Mouse (Mus musculus) C2C12 (cell line): Measurements from ENCODE around the gene Cul5. TPM values are rescaled to one million over a fixed set of nuclear protein-coding genes. Genes with fewer than 3 reads are reported as not detected.

Experiments used
- H3K27me3 ChIP-seq: one replicate; pipeline ENCODE4 v1.6.1; 2011; ENCODE audit not compliant: control insufficient read depth, insufficient read depth, insufficient read length
- H3K36me3 ChIP-seq: one replicate; pipeline ENCODE4 v1.6.1; 2011; ENCODE audit not compliant: control insufficient read depth, insufficient read depth
- H3K4me3 ChIP-seq: one replicate; pipeline ENCODE4 v1.5.1; 2011; ENCODE audit warnings: mild to moderate bottlenecking, control low read depth; ENCODE audit not compliant: poor library complexity, insufficient read depth, severe bottlenecking
- H3K79me2 ChIP-seq: one replicate; pipeline ENCODE4 v1.6.1; 2011; ENCODE audit not compliant: control insufficient read depth, insufficient read depth
- H3K79me3 ChIP-seq: one replicate; pipeline ENCODE4 v1.6.1; 2011; ENCODE audit warnings: low read depth, control low read depth
- H3ac ChIP-seq: one replicate; pipeline ENCODE3; 2011; ENCODE audit warnings: low read depth; ENCODE audit not compliant: control insufficient read depth, insufficient read length
- CEBPB ChIP-seq: IDR thresholded peaks from one replicate; pipeline ENCODE4 v1.6.1; 2011; ENCODE audit warnings: low read depth, mild to moderate bottlenecking, control low read depth, moderate library complexity
- CTCF ChIP-seq: IDR thresholded peaks from one replicate; pipeline ENCODE4 v1.5.1; 2011; ENCODE audit not compliant: control insufficient read depth, insufficient read depth, insufficient read length
- FOSL1 ChIP-seq: IDR thresholded peaks from one replicate; pipeline ENCODE4 v1.8.0; 2011; ENCODE audit warnings: mild to moderate bottlenecking, low read length; ENCODE audit not compliant: poor library complexity, insufficient read depth, severe bottlenecking
- MAX ChIP-seq: IDR thresholded peaks from one replicate; pipeline ENCODE4 v1.6.1; 2011; ENCODE audit warnings: mild to moderate bottlenecking, control low read depth
- MYOD1 ChIP-seq: IDR thresholded peaks from one replicate; pipeline ENCODE4 v1.6.1; 2011; ENCODE audit warnings: low read depth; ENCODE audit not compliant: control insufficient read depth, insufficient read length
- MYOG ChIP-seq: IDR thresholded peaks from one replicate; pipeline ENCODE4 v1.6.1; 2011; ENCODE audit not compliant: control insufficient read depth, insufficient read length; ENCODE audit errors: extremely low read depth
- USF1 ChIP-seq: IDR thresholded peaks from one replicate; pipeline ENCODE4 v1.6.1; 2011; ENCODE audit warnings: low read depth, mild to moderate bottlenecking, control low read depth, moderate library complexity
- polyA plus RNA-seq: library from polyadenylated mRNA; unstranded; fragments of >200 nt; fragmentation: generic; extraction: Trizol; gene quantifications from one replicate; pipeline ENCODE4 v1.2.1, GENCODE M21; 2012; ENCODE audit warnings: missing spikeins

Cul5 gene
- polyA plus RNA-seq, 1 experiment = 7.2 TPM

DNA sequence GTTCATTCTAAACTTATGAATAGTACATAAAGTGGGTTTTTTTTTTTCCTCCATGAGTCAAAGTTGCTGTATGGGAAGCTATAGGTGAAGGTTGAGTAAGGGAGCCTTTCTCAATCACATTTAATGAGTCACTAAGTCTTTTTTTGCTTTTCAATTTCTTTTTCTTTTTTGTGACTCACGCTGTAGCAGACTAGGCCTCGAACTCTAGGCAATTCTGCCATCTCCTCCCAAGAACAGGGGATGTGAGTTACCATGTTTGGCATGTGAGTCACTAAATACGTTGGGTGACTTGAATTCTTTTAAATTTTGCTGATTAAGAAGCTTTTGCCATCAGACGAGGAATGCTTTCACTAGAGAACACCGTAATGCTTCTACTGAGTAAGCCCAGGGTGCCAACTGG, 26.0 kb upstream of the Cul5 start:
- Histone ChIP-seq H3K27me3 (no peaks in the 10 kb centered on the region), H3K79me3 (no peaks in the 10 kb centered on the region), H3ac (no peak overlapping the region), H3K4me3 (no peak overlapping the region), H3K36me3 (no peaks in the 10 kb centered on the region), H3K79me2 (no peaks in the 10 kb centered on the region)
- TF ChIP-seq CEBPB = no peak
- TF ChIP-seq MAX = no peak
- no peak for TF ChIP-seq MYOG
- TF ChIP-seq FOSL1 = no peak
- TF ChIP-seq MYOD1 = no peak
- no peak for TF ChIP-seq USF1
- TF ChIP-seq CTCF = no peak

DNA sequence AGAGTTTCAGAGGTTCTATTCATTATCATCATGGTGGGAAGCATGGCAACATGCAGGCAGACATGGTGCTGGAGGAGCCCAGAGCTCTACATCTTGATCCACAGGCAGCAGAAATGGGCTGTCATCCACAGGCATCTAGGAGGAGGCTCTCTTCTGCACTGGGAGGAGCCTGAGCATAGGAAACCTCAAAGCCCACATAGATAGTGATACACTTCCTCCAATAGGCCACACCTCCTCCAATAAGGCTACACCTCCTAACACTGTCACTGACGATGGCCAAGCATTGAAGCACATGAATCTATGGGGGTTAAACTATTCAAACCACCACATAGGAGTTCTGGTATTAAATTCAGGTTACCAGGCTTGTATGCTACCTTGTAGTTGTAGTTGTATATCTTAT, 23.9 kb upstream of the Cul5 start:
- no peaks in the 10 kb centered on the region for H3K27me3 ChIP-seq
- no peaks in the 10 kb centered on the region for H3K79me3 ChIP-seq
- TF ChIP-seq MYOG (no peak), CEBPB (no peak), FOSL1 (no peak), MYOD1 (no peak), MAX (no peak)
- no peak overlapping the region for H3K4me3 ChIP-seq
- H3K36me3 ChIP-seq = no peaks in the 10 kb centered on the region
- no peak overlapping the region for H3ac ChIP-seq
- no peaks in the 10 kb centered on the region for H3K79me2 ChIP-seq

DNA sequence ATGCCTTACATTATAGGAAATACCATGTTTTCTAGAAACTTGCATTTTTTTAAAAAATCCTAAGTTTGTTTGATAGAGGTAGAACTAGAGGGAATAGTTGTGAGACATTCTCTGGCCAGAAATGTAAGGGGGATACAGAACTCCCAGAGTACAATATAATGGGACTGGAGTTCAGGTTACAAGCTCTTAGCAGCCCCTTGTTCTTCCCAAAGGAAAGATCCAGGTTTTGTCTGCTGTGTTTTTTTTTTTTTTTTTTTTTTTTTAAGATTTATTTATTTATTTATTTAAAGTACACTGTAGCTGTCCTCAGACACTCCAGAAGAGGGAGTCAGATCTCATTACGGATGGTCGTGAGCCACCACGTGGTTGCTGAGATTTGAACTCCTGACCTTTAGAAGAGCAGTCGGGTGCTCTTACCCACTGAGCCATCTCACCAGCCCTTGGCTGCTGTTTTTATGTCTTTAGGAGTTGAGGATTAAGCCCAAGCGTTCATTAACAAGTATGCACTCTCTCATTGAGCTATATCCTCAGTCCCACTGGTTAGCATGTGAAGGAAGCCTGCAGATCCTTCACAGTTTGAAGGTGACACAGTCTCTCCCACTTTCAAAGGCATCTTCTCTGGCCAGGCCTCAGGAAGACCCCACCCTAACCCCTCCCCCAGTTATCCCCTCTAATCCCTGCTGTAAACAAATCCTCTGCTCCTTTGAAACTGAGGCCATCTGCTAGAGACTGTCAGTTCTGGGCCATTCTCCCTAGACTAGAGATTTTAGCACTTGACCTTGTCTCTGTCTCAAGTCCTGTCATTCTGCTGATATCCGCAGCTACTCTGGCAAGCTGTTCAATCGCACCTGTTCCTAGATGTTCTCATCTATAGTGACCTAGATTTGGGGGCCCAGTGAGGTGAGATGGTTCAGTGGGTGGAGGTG, 22.2 kb upstream of the Cul5 start:
- TF ChIP-seq CEBPB (no peak), MAX (no peak)
- Histone ChIP-seq H3ac (no peak overlapping the region), H3K36me3 (no peaks in the 10 kb centered on the region), H3K27me3 (peaks cover 3% of the 10 kb centered on the region), H3K4me3 (no peak overlapping the region), H3K79me2 (no peaks in the 10 kb centered on the region), H3K79me3 (no peaks in the 10 kb centered on the region)

DNA sequence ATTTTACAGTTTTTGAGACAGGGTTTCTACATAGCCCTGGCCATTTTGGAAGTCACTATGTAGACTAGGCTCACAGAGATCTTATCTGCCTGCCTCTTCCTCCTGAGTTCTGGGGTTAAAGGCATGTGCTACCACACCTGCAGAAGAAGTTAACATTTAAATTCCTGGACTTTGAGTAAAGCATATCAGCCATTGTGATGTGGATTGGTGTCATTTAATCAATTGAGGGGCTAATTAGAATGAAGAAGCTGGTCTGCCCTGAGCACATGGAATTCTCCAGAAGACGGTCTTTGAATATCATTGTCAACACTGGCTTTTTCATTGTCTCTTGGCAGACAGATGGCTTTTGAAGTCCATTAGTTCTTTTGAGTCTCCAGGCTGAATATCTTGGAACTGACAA, 11.0 kb upstream of the Cul5 start:
- H3K36me3 ChIP-seq = no peaks in the 10 kb centered on the region
- H3ac ChIP-seq = no peak overlapping the region
- TF ChIP-seq MYOD1 (no peak), CTCF (no peak), FOSL1 (no peak), MAX (no peak), MYOG (no peak), USF1 (no peak), CEBPB (no peak)
- H3K4me3 ChIP-seq = no peak overlapping the region
- peaks cover under 1% of the 10 kb centered on the region for H3K27me3 ChIP-seq
- H3K79me2 ChIP-seq = no peaks in the 10 kb centered on the region
- H3K79me3 ChIP-seq = no peaks in the 10 kb centered on the region

DNA sequence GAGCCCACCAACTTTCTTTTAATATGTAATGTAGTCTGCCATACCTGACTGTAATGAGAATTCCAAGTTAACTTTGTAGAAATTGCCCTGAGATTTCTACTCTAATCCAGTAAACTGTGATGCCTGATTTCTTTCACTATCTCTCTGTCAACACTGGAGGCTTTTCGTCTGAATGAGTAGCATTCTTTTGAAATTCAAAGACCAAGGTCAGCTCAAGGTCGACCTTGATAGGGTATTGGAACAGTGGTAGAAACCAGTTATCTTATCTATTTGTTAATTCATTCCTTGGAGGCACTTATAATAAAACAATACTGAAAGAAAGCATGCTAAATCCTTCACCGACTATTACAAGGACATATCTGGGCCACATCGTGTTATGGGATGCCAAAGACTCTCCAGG, 7.1 kb upstream of the Cul5 start:
- H3ac ChIP-seq = no peak overlapping the region
- H3K27me3 ChIP-seq = no peaks in the 10 kb centered on the region
- H3K79me3 ChIP-seq = no peaks in the 10 kb centered on the region
- H3K36me3 ChIP-seq = no peaks in the 10 kb centered on the region
- H3K4me3 ChIP-seq = no peak overlapping the region
- TF ChIP-seq MYOG (no peak), MAX (no peak), CEBPB (no peak), USF1 (no peak), FOSL1 (no peak), CTCF (no peak), MYOD1 (no peak)
- H3K79me2 ChIP-seq = no peaks in the 10 kb centered on the region

DNA sequence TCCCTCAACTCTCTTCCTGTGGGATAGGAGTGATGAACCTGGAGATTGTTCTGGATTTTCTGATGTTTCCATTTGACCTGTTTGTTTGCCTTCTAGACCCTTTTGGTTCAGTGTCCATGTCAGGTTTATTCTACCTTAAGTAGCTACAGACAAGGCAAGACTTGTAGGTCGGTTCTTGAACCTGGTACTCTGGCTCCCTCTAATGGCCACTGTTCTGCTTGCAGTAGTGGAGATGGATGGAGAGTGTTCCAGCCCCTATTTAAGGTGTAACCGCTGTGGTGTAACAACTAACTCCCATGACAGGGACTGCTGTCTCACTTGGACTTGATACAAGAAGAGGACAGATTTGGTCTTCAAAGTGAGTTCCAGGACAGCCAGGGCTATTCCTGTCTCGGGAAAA, 3.8 kb upstream of the Cul5 start:
- H3ac ChIP-seq = no peak overlapping the region
- no peaks in the 10 kb centered on the region for H3K27me3 ChIP-seq
- no peaks in the 10 kb centered on the region for H3K79me2 ChIP-seq
- no peak for TF ChIP-seq MAX
- no peak for TF ChIP-seq USF1
- peak; percentile 38 for TF ChIP-seq CTCF
- H3K36me3 ChIP-seq = no peaks in the 10 kb centered on the region
- H3K4me3 ChIP-seq = no peak overlapping the region
- no peaks in the 10 kb centered on the region for H3K79me3 ChIP-seq
